Mouse (Mus musculus): Measurements from ENCODE around the gene Ces4a. TPM values are rescaled to one million over a fixed set of nuclear protein-coding genes. Genes with fewer than 3 reads are reported as not detected.
A peak's percentile ranks its signal among the peaks of the same experiment; 100 is the strongest.
"Not testable (repeated sequence)": the region's sequence is repeated elsewhere in the genome, so short reads cannot be mapped to it uniquely, and the experiment has no call there.

The Ces4a gene
- total RNA-seq (2021) = not detected
- long read RNA-seq, experiment 1, partial matches to known transcripts = 0 of 2 reads
- long read RNA-seq, experiment 1, other reads (novel, unspliced or antisense) = 2 of 2 reads
- long read RNA-seq, experiment 2 = 0 reads

GRCm38 (mm10) chr8:105131509-105131908, at the start of gene Ces4a:
TSS of gene Ces4a (plus strand) at chr8:105131800.
- no peak for DNase-seq

- peak; percentile 12 to 21 for DNase-seq
Measured at GRCm38 (mm10) chr8:105083449-105084050, 48.0 kb upstream of the Ces4a start, which contains the start of gene Ces3b. TSS of gene Ces3b (plus strand) at chr8:105083753.

GRCm38 (mm10) chr8:105088166-105088565, 43.4 kb upstream of the Ces4a start:
- DNase-seq = not testable (repeated sequence)

DNA sequence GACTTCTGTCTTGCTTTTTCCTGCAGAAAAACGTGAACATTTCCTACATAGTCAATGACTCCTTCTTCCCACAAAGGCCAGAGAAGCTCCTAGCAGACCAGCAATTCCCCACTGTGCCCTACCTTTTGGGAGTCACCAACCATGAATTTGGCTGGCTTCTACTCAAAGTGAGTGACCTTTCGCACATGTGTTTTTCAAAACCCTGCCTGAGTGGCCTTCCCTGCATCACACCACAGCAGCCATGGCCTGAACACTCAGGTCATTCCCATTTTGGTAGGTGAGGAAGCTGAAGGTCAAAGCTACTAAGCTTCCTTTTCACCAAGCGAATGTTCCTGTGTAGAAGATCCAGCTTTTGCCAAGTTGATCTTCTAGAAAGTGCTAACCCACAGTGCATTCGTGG, 43.0 kb upstream of the Ces4a start:
- DNase-seq = no peak

DNA sequence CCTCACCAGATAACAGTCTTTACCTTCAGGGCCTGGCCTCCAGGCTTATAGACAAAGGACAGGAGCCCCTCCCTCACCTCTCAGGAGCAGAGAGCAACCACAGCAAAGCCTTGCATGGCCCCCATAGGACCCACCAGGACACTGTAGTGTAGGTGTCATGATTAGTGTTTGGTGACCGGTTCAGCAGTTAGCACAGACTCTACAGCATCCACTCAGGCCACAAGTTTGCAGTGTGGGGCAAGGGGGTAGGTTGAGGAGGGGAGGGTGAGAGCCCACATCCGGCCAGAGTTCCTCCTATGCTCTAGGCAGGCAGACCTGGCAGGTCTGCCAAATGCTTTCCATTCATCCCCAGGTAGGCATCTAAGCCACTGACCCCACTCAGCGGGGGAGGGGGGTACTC, 37.6 kb upstream of the Ces4a start:
- no peak for DNase-seq

DNA sequence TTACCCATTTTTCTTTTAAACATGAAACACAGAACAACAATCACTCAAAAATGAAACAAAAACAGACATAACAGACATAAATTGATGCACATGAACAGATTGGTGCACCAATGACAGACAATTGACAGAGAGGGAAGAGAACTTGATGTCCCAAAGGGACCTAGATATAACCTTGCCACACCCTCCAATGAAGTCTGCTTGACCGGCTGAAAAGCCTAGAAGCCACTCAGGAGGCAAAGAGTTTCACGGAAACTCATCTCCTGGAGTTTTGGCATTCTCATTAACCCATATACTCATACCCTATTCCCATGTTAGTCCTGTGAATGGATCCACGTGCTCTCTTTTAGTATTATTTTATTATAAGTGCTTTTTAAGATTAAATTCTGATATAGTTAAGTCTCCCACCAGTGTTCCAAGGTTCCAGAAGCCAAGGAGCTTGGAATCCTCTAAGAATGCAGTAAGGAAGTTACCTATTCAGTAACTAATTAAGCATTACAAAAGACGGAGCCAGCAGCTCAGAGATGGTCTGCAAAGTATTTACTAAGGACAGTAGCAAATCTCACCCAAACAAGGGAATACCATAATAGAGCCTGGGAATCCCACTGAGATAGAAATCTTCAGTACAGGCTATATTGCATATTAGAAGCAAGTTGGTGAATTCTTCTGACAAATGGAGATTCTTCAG, 29.4 kb upstream of the Ces4a start:
- DNase-seq = not testable (repeated sequence)

- not testable (repeated sequence) for DNase-seq
Measured at GRCm38 (mm10) chr8:105103701-105104100, 27.9 kb upstream of the Ces4a start.

DNA sequence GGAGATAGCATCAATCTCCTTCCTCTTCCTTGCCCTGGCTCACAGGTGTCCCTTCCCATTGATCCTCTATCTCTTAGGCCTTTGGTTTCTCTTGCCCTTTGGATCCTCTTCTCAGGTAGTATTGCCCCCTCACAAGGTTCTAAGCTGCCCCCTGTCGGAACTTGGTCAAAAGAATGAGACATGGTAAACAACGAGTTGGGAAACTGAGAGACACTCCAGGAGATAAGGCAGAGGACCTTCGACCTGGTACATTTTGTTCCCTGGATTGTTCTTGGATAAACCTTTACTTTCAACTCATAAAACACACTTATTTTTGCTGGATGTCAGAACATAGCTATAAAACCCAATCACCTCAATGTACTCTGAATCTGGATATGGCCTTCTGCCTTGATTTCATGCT, 27.4 kb upstream of the Ces4a start:
- no peak for DNase-seq

- DNase-seq = no peak
Measured at GRCm38 (mm10) chr8:105129864-105130263, 1.7 kb upstream of the Ces4a start.

DNA sequence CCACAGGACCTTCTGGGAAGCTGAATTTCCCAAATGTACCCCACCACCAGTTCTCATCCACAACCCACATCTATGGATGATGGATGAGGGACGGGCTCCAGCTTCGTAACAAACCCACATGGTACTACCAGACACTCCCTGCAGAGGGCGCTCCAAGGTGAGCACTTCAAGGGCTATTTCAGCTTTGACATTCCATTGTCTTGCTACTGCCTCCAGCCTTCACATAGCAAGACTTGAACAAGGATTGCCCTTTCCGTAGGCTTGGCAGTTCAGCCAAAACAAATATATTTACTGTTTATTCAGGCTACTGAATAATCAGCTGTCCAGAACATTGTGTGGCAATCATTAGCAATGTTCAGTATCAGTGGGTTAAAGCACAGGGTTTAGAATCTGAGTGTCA, 6.8 kb downstream of the Ces4a start:
- DNase-seq = peak; percentile 60 to 91

DNA sequence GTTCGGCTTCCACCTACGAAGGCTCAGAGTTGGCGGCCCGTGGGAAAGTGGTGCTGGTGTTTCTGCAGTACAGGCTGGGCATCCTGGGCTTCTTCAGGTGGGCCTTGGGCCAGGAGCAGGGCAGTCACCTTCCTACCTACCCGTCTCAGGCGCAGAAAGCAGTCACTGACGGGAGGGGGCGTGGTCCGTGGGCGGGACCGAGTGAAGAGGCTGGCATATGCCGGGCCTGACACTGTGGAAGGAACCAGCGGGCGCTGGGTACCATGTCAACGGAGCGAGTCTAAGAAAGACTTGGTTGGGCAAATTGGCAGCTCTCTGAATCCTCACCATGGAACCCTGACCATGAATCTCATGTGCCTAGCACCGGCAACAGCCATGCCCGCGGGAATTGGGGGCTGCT, 10.8 kb downstream of the Ces4a start:
- DNase-seq = no peak

GRCm38 (mm10) chr8:105151654-105152053, 20.1 kb downstream of the Ces4a start:
- no peak for DNase-seq

DNA sequence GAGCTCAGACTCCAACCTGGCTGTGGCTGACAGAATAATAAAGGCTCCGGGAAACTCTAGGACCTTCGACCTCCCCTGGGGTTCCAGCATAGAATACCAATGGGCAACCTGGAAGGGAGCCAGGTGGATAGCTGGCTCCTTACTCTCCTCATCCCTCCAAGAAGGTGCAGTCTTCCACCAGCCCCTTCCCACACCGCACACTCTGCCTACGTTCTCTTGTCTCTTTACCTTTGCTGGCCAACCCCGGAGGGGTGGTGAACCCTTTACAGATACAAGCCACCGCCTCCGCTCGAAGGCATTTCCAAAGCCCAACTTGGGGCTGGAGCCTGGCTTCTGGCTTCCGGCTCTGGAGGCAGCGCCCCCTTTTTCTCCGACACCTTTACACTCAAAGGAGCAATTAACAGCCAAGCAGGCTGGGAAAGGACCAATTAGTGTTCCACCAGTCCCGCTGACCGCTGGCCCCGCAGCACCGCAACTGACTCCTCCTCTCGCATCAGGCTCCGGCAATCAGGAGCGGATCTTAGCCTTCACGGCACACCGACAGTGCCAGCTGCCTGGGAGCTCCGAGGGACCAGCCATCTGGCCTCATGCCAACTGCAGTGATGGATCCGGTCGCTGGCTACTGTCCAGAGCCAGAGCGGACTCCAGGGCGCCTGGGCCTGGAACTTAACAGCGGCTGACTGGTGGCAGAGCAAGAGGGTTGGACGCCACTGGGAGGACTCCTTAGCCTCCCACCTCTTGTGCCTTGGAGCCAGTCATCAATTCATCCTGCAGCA, 21.2 kb downstream of the Ces4a start:
- peak; percentile 68 to 72 for DNase-seq

DNA sequence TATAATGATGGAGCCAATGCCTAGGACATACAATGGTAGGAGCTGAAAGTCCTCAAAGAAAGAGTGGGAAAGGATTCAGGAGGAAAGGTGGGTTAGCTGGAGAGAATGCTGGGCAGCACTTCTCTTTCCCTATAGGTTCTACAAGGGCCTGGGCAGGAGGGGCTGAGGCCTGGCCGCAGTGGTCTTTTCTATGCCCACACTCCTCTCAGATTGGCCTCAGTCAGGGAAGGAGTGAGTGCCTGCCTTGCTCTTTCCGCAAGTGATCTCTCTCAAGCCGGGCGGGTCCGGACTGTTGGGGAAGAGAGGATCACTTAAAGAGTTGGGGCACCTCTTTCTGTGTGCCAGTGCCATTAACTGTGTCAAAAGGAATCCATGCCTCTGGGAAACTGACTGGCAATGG, 22.7 kb downstream of the Ces4a start:
- DNase-seq = no peak

- no peak for DNase-seq
Measured at GRCm38 (mm10) chr8:105155091-105155745, 23.6 kb downstream of the Ces4a start.

DNA sequence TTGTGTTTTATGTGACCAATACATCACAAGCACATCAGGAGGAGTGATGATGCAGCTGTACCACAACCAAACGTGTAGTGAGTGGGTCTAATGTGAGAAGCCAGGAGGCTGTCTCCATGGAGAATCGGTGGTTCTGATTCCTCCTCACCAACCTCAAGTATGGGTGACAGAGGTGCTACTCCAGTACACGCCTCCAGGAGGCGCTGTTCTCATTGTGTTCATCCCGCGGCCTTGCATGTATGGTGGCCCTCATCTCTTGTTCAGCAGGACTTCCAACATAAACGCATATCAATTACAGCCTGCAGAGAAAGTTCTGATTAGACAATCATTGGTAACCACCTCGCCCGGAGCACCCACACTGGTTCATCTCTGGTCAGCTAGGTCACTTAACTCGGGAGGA, 26.0 kb downstream of the Ces4a start:
- DNase-seq = peak; percentile 44 to 61

- DNase-seq = no peak
Measured at GRCm38 (mm10) chr8:105158084-105158483, 26.5 kb downstream of the Ces4a start.

DNA sequence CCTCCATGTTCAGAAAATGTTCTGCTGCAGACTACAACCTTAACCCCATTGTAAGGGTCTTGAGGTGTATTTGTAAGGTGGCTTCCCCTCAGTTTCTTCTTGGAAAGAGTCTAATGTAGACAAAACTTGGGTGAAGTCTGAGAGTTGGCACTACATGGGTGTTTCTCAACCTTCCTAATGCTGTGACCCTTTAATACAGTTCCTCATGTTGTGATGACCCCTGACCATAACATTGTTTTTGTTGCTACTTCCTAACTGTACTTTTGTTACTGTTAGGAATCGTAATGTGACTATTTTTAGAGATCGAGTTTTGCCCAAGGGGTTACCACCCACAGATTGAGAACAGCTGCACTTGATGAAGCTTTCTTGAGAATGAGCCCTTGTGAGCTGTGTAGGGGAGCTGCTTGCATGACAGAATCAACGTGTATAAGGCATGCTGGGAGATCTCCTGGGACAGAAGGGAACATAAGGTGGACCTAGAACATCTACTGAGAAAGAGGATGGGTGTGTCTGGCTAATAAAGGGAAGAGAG, 29.6 kb downstream of the Ces4a start:
- DNase-seq = no peak

GRCm38 (mm10) chr8:105164272-105164902, 32.8 kb downstream of the Ces4a start:
- no peak for DNase-seq

DNA sequence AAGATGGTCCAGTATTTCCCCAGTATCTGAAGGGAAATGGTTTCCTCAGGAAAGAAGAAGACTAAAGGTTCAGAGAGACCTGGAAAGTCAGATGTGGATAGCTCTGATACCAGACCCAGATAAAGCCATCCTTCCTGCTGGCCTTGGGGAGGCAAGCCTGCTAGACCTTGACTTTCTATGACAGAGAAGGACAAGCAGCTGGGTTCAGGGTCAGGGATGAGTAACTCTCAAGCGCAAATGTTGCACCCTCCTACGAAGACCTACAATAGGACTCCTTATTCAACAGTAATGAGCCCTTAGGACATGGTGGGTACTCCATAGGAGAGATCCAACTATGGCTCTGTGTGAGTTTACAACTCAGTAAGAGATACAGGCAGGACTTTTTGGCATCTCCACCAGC, 33.6 kb downstream of the Ces4a start:
- no peak for DNase-seq

DNA sequence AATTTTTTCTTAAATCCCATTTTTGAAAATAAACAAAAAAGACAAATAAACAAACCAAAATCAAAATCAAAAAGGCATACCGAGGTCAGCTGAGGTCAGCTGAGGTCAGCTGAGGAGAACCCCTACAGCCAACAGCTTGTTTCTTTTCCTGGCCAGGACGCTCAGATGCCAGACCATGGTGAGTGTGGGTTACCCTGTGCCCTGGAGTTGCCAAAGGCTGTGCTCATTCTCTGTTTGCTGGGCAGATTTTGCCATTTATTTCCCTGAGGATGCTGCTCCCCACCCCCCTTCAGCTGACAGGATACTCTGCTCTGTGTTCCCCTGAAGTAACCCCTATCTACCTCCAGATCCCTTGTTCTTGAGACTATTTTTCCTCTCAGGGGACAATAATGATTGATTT, 35.5 kb downstream of the Ces4a start:
- no peak for DNase-seq

- DNase-seq = no peak
Measured at GRCm38 (mm10) chr8:105169582-105169981, 38.0 kb downstream of the Ces4a start.
